Mouse (Mus musculus) G1E (cell line): ENCODE data around the gene 4930539E08Rik.

ENCODE experiments used
- CTCF ChIP-seq: IDR thresholded peaks from 2 replicates; pipeline ENCODE4 v1.5.1; 2012; ENCODE audit warnings: low read depth, low read length, inconsistent platforms, mixed read lengths
- GATA1 ChIP-seq: IDR thresholded peaks from 2 replicates; pipeline ENCODE4 v1.6.1; 2012; ENCODE audit warnings: borderline replicate concordance, low read length, inconsistent platforms, mixed read lengths
- POLR2AphosphoS5 ChIP-seq: IDR thresholded peaks from 2 replicates; pipeline ENCODE4 v1.6.1; 2012; ENCODE audit warnings: low read depth, low read length, inconsistent platforms; ENCODE audit not compliant: insufficient replicate concordance

DNA sequence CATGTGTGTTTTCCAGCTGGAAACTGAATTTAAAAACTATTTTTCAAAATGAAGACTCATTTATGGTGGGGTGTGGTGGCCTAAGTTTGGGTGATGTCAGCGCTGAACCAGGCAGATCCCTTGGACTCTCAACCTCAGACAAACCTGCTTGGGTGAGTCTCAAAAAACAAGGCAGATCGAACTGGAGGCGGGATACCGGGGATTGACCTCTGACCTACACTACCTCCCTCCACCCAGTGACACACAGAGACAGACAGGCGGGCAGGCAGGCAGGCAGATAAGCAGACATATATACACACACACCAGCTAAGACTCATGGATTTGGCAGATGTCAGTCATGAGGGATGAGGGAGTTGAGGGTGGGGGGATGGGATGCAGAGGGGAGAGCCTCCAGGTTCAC is 16.9 kb downstream of the 4930539E08Rik start:
- TF ChIP-seq CTCF (no peak), GATA1 (no peak), POLR2AphosphoS5 (no peak)
